Mouse (Mus musculus) CH12.LX (cell line): ENCODE measurements around the gene Eya4.

ENCODE experiments used
- CTCF ChIP-seq, 2 experiments: IDR thresholded peaks in 1 of 2; conservative IDR thresholded peaks in 1 of 2; 2 replicates each; pipeline ENCODE4 v1.5.1; 2011 to 2012; ENCODE audit warnings: low read depth in 2 of 2, low read length in 2 of 2, improper control_type of control experiment in 1 of 2, inconsistent platforms in 1 of 2, mild to moderate bottlenecking in 1 of 2, moderate library complexity in 1 of 2
- ELF1 ChIP-seq: IDR thresholded peaks from 2 replicates; pipeline ENCODE4 v1.6.1; 2014; ENCODE audit warnings: low read depth, mild to moderate bottlenecking, inconsistent platforms, low read length, improper control_type of control experiment
- EP300 ChIP-seq: IDR thresholded peaks from 2 replicates; pipeline ENCODE4 v1.6.1; 2011; ENCODE audit warnings: low read length, improper control_type of control experiment
- GABPA ChIP-seq: IDR thresholded peaks from 2 replicates; pipeline ENCODE4 v1.6.1; 2012; ENCODE audit warnings: low read depth, low read length, improper control_type of control experiment, inconsistent platforms; ENCODE audit not compliant: insufficient replicate concordance
- MAX ChIP-seq: IDR thresholded peaks from 2 replicates; pipeline ENCODE4 v1.6.1; 2011; ENCODE audit warnings: low read length, improper control_type of control experiment
- POLR2A ChIP-seq: IDR thresholded peaks from 2 replicates; pipeline ENCODE4 v1.6.1; 2011; ENCODE audit warnings: low read depth, mild to moderate bottlenecking, improper control_type of control experiment, low read length
- TCF12 ChIP-seq: IDR thresholded peaks from 2 replicates; pipeline ENCODE4 v1.6.1; 2014; ENCODE audit warnings: low read depth, mild to moderate bottlenecking, inconsistent platforms, low read length, improper control_type of control experiment
- USF2 ChIP-seq: conservative IDR thresholded peaks from 2 replicates; pipeline ENCODE4 v1.6.1; 2011; ENCODE audit warnings: low read depth, low read length, improper control_type of control experiment

GRCm38 (mm10) chr10:23120437-23120836 lies 230.1 kb downstream of the Eya4 start:
- no peak for TF ChIP-seq GABPA
- no peak for TF ChIP-seq EP300
- TF ChIP-seq MAX = no peak
- TF ChIP-seq CTCF (conservative IDR thresholded peaks at IDR 0.05 in 1 of 2, IDR thresholded peaks at IDR 0.05 in 1 of 2; ENCODE audit: low read depth in 2 of 2, low read length in 2 of 2) = no peak
- no peak for TF ChIP-seq TCF12
- no peak for TF ChIP-seq ELF1
- TF ChIP-seq POLR2A = no peak
- no peak for TF ChIP-seq USF2
